Mouse (Mus musculus): ENCODE results near the gene Sestd1. TPM values are rescaled to one million over a fixed set of nuclear protein-coding genes. Genes with fewer than 3 reads are reported as not detected.

The Sestd1 gene
- polyA plus RNA-seq, 1 experiment: 9.6 TPM

DNA sequence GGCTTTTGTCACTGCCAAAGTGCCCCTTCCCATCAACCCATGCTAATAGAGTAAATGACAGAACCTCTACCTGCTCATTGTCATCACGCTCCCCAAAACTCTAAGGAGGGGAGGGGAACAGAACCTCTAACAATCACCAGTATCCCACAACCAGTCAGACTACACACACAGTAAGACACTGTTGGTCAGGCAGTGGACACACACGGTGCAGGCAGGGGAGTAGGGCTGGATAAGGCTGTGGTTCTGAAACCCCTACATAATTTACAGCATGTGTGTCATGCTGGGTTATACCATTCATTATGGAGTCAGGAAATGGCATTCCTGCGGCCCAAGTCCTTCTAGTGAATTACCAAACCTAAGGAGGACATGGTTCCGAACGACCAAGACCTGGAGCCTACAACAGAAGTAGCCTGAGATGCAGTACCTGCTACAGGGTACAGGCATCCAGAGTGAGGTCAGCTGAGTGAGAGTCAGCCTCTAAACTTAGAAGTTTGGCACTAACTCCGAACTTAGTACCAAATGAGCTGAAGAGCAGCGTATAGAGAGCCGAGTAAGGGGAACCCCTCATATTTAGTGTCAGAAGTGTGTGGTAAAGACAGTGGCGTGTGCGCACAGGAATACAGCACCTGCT lies 33.1 kb downstream of the Sestd1 start:
- no peak overlapping the region for H3K27ac ChIP-seq (ENCODE audit: control insufficient read depth, insufficient read depth, low read depth, low read length)

DNA sequence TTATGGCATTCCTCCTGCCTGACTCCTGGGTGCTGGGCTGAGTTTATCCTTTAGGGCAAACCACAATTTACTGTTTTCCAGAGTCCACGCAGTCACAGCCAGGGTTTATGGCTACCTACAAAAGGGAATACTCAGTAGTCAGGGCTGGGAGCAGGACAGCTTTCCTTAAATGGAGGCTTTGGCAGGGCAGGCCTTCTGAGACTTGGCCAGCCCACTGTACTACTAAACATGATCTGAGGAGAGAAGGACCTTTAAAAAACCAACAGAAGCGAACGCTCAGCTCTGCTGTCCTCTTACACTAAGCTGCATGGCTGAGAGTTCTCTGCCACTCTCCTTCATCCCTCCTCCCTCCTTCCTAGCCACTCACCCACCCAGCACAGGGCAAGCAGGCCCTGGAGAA lies 34.6 kb downstream of the Sestd1 start:
- Histone ChIP-seq H3K27ac (ENCODE audit: control insufficient read depth, insufficient read depth, low read depth, low read length) (no peak overlapping the region), H3K36me3 (ENCODE audit: control insufficient read depth, insufficient read depth, low read length) (no peaks in the 10 kb centered on the region), H3K27me3 (ENCODE audit: control insufficient read depth, insufficient read depth, low read length) (no peaks in the 10 kb centered on the region), H3K4me3 (ENCODE audit: control insufficient read depth, low read depth, low read length) (no peak overlapping the region), H3K4me1 (ENCODE audit: control insufficient read depth, insufficient read depth, low read length) (no peaks in the 10 kb centered on the region)
- TF ChIP-seq CTCF (IDR thresholded peaks at IDR 0.05; ENCODE audit: control insufficient read depth, insufficient read depth, insufficient replicate concordance, low read depth, low read length) (no peak), POLR2A (IDR thresholded peaks at IDR 0.05; ENCODE audit: control insufficient read depth, low read depth, low read length) (no peak)

More for the DNA sequence above, 33.1 kb downstream of the Sestd1 start:
- TF ChIP-seq CTCF (IDR thresholded peaks at IDR 0.05; ENCODE audit: control insufficient read depth, insufficient read depth, insufficient replicate concordance, low read depth, low read length) (no peak), POLR2A (IDR thresholded peaks at IDR 0.05; ENCODE audit: control insufficient read depth, low read depth, low read length) (no peak)
- Histone ChIP-seq H3K36me3 (ENCODE audit: control insufficient read depth, insufficient read depth, low read length) (no peaks in the 10 kb centered on the region), H3K27me3 (ENCODE audit: control insufficient read depth, insufficient read depth, low read length) (no peaks in the 10 kb centered on the region), H3K4me3 (ENCODE audit: control insufficient read depth, low read depth, low read length) (no peak overlapping the region), H3K4me1 (ENCODE audit: control insufficient read depth, insufficient read depth, low read length) (no peaks in the 10 kb centered on the region)

DNA sequence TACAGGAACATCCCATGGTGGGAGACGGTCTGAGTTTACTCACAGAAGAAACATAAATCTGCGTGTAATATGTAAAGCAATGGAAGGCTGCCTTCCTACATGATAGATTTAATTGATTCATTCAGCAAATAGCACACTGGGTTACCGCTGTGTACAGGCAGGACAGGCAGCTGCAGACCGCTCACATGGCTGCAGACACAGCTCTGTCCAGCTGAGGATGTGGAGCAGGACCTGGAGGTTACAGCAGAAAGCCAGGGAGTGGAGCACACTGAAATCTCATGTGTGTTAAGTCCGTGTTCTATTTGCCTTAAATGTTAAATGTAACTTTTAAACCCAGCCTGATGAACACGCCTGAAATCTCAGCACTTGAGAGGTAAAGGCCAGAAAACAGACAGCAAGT lies 38.1 kb downstream of the Sestd1 start:
- Histone ChIP-seq H3K27me3 (ENCODE audit: control insufficient read depth, insufficient read depth, low read length) (no peaks in the 10 kb centered on the region), H3K27ac (ENCODE audit: control insufficient read depth, insufficient read depth, low read depth, low read length) (no peak overlapping the region), H3K4me3 (ENCODE audit: control insufficient read depth, low read depth, low read length) (no peak overlapping the region), H3K36me3 (ENCODE audit: control insufficient read depth, insufficient read depth, low read length) (no peaks in the 10 kb centered on the region), H3K4me1 (ENCODE audit: control insufficient read depth, insufficient read depth, low read length) (no peaks in the 10 kb centered on the region)
- TF ChIP-seq CTCF (IDR thresholded peaks at IDR 0.05; ENCODE audit: control insufficient read depth, insufficient read depth, insufficient replicate concordance, low read depth, low read length) (no peak), POLR2A (IDR thresholded peaks at IDR 0.05; ENCODE audit: control insufficient read depth, low read depth, low read length) (no peak)

DNA sequence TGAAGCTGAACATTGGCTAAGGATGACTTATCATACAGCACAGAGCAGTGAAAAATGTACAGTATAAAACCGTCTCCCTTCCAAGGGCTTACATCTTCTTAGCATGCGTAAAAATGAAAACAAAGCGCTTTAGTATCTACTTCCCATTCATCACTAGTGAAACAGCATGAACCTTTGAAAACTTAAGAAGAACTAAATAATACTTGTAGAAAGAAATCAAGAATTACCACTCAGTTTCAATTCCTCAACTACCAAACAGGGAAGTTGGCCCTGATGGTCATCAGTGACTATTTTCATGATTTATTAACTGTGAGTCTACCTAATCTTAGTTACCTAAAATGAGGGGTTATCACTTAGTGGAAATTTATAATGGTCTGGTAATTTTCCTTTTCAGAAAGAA lies 41.8 kb downstream of the Sestd1 start:
- H3K4me3 ChIP-seq (ENCODE audit: control insufficient read depth, low read depth, low read length): no peak overlapping the region
- H3K36me3 ChIP-seq (ENCODE audit: control insufficient read depth, insufficient read depth, low read length): peaks cover 2% of the 10 kb centered on the region; the same call in 1 of the 2 replicates
- TF ChIP-seq POLR2A (IDR thresholded peaks at IDR 0.05; ENCODE audit: control insufficient read depth, low read depth, low read length): no peak
- TF ChIP-seq CTCF (IDR thresholded peaks at IDR 0.05; ENCODE audit: control insufficient read depth, insufficient read depth, insufficient replicate concordance, low read depth, low read length): no peak
- H3K27me3 ChIP-seq (ENCODE audit: control insufficient read depth, insufficient read depth, low read length): no peaks in the 10 kb centered on the region
- no peak overlapping the region for H3K27ac ChIP-seq (ENCODE audit: control insufficient read depth, insufficient read depth, low read depth, low read length)
- H3K4me1 ChIP-seq (ENCODE audit: control insufficient read depth, insufficient read depth, low read length): no peaks in the 10 kb centered on the region

DNA sequence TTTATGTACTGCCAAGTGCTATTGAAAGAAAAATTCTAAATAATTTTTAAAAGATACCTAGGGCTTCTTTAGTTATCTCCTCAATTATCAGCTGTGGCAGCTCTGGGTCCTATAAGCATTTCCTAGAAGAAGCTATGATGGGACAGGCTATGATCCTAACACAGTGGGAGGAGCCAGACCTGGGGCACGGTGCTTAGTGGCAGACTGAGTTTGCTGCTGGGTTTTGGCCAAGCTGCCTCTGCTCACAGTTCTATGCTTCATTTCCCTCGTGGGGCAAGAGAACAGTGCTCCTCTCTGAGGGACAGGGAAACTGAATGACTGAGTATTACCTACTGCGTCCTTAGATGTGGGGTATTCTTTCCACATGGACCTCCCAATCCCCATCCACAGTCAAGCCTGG lies 42.3 kb downstream of the Sestd1 start:
- Histone ChIP-seq H3K4me1 (ENCODE audit: control insufficient read depth, insufficient read depth, low read length) (no peaks in the 10 kb centered on the region), H3K4me3 (ENCODE audit: control insufficient read depth, low read depth, low read length) (no peak overlapping the region), H3K27me3 (ENCODE audit: control insufficient read depth, insufficient read depth, low read length) (no peaks in the 10 kb centered on the region), H3K36me3 (ENCODE audit: control insufficient read depth, insufficient read depth, low read length) (peaks cover 2% of the 10 kb centered on the region; the same call in 1 of the 2 replicates), H3K27ac (ENCODE audit: control insufficient read depth, insufficient read depth, low read depth, low read length) (no peak overlapping the region)
- TF ChIP-seq POLR2A (IDR thresholded peaks at IDR 0.05; ENCODE audit: control insufficient read depth, low read depth, low read length) (no peak), CTCF (IDR thresholded peaks at IDR 0.05; ENCODE audit: control insufficient read depth, insufficient read depth, insufficient replicate concordance, low read depth, low read length) (no peak)

DNA sequence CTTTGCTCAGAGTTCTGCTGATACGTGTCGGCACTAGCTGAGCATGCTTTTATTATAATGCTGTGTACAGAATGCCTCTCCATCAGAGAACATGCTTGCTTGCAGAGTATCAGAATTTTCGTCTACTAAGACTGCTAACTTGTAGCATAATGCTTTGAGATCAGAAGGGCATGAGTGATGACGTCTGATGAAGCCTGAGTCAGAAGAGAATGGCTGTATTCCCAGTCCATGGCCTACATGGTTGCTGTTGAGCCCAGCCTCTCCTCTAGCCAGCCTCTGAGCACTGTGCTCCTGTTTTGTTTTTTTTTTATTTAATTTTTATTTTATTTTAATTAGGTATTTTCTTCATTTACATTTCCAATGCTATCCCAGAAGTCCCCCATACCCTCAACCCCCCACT lies 43.5 kb downstream of the Sestd1 start:
- peaks cover 2% of the 10 kb centered on the region; the same call in 1 of the 2 replicates for H3K36me3 ChIP-seq (ENCODE audit: control insufficient read depth, insufficient read depth, low read length)
- no peaks in the 10 kb centered on the region for H3K4me1 ChIP-seq (ENCODE audit: control insufficient read depth, insufficient read depth, low read length)
- no peaks in the 10 kb centered on the region for H3K27me3 ChIP-seq (ENCODE audit: control insufficient read depth, insufficient read depth, low read length)
- TF ChIP-seq POLR2A (IDR thresholded peaks at IDR 0.05; ENCODE audit: control insufficient read depth, low read depth, low read length) (no peak), CTCF (IDR thresholded peaks at IDR 0.05; ENCODE audit: control insufficient read depth, insufficient read depth, insufficient replicate concordance, low read depth, low read length) (no peak)
- H3K27ac ChIP-seq (ENCODE audit: control insufficient read depth, insufficient read depth, low read depth, low read length): no peak overlapping the region
- H3K4me3 ChIP-seq (ENCODE audit: control insufficient read depth, low read depth, low read length): no peak overlapping the region

DNA sequence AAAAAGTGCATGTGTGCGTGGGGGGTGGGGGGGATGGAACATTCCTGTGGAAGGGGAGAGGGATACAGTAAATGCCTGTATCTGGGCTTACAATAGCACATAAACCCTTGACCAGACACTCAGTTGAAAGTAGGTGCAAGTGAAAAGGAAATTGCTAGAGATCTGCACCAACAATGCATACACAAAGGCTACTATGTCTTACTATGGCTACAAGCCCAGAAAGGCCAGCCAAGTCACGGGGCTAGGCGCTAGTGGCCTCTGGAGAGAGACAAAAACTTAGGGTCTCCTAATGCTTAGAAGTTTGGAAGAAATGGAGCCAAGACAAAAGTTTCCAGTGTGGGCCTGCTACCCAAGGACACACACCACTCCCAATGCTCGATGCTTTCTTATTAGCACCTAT lies 44.5 kb downstream of the Sestd1 start:
- Histone ChIP-seq H3K4me3 (ENCODE audit: control insufficient read depth, low read depth, low read length) (no peak overlapping the region), H3K4me1 (ENCODE audit: control insufficient read depth, insufficient read depth, low read length) (no peaks in the 10 kb centered on the region), H3K36me3 (ENCODE audit: control insufficient read depth, insufficient read depth, low read length) (peaks cover 2% of the 10 kb centered on the region; the same call in 1 of the 2 replicates), H3K27me3 (ENCODE audit: control insufficient read depth, insufficient read depth, low read length) (no peaks in the 10 kb centered on the region), H3K27ac (ENCODE audit: control insufficient read depth, insufficient read depth, low read depth, low read length) (no peak overlapping the region)
- TF ChIP-seq POLR2A (IDR thresholded peaks at IDR 0.05; ENCODE audit: control insufficient read depth, low read depth, low read length) (no peak), CTCF (IDR thresholded peaks at IDR 0.05; ENCODE audit: control insufficient read depth, insufficient read depth, insufficient replicate concordance, low read depth, low read length) (no peak)
